Mouse (Mus musculus) CD4-positive, CD25-positive, alpha-beta regulatory T cell, adult 4 months (primary cell): ENCODE results near the gene Atp4a. TPM values are rescaled to one million over a fixed set of nuclear protein-coding genes. Genes with fewer than 3 reads are reported as not detected.
"Not testable (repeated sequence)": the region's sequence is repeated elsewhere in the genome, so short reads cannot be mapped to it uniquely, and the experiment has no call there.

Source experiments
- ATAC-seq: one replicate; pipeline ENCODE4 v1.8.0; 2017
- polyA plus RNA-seq, 2 experiments: library from polyadenylated mRNA; unstranded; fragments of 100-300 nt; shearing (Covaris generic); gene quantifications; one replicate each; pipeline ENCODE4 v1.2.1; 2017

Atp4a gene
- polyA plus RNA-seq, 2 experiments from 2014 or later = not detected

DNA sequence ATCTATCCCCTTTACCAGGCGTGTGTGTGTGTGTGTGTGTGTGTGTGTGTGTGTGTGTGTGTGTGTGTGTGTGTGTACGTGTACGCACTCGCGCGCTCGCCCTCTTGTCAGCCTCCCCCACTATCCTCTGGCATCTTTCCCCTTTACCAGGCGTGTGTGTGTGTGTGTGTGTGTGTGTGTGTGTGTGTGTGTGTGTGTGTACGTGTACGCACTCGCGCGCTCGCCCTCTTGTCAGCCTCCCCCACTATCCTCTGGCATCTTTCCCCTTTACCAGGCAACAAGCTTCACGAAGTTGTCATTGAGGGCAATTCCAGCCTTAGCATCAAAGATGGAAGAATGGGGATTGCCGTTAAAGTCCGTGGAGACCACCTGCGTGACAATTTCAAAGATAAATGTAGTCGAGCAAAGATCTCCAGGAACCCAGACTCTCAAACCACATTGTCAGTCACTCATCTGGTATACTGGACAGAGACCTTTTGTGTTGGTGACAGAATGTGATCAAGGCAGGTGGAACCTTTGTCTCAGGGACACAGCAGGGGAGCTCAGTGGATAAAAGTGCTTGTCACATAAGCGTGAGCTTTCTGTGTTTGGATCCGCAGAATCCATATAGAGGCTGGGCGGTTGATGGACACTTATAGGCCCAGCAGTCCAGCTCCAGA is 18.2 kb downstream of the Atp4a start:
- ATAC-seq = not testable (repeated sequence)

DNA sequence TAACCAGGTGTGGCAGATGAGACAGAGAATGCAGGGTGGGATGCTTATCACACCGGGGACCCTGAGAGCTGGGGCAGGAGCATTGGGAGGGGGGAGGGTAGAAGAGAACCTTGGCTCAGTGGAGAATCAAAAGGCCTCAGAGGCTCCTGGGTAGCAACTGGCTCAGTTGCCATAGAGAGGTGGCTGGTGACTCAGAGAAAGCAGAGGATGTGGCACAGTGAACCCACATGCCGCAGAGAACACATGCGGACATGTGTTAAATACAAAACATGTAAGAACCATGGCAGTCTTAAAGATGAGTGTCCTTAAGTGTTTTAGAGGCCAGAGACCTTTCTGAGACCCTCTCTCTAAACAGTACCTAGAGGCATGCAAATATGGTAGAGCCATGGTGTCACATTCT is 24.2 kb downstream of the Atp4a start:
- ATAC-seq = no peak

DNA sequence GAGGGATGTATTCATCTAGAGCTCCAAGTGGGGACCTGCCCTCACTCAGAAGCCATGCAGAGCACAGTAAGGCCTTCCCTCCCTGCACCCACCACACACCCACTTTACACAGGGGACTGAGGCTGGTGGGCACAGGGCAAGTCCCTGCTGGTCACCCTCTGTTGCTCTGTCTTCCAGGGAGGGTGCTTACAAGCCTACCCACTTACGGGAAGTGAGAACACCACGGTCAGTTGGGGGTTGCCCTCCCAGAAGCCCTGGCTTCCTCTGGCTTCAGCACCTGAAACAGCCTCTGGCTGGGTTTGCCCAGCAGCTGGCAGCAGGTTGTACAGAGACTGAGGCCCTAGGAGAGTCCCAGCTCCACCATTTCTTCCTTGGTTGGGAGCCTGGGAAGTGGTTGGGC is 30.6 kb downstream of the Atp4a start:
- ATAC-seq = not testable (repeated sequence)

DNA sequence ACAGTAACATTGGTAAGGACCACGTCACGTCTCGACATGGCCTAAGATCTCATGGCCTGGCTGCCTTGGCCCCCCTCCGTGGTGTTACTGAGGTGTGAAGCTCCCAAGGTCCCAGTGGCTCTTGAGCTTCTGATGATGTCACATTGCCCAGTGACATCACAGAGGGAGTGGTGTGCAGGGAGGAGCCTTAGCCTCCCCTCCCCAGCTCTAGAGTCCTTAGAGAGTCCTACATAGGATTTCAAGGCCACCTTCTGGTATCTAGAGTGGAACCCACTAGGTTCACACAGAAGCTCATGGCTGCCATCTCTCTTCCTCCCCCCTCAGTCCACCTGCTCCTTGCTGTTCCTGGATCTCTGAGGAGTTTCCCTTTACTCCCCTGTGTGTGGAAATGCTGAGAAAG is 31.6 kb downstream of the Atp4a start, which contains the start of gene Gapdhs:
Gapdhs (minus strand) TSS at position 65 of the 400 bp plus-strand sequence.
- not testable (repeated sequence) for ATAC-seq

DNA sequence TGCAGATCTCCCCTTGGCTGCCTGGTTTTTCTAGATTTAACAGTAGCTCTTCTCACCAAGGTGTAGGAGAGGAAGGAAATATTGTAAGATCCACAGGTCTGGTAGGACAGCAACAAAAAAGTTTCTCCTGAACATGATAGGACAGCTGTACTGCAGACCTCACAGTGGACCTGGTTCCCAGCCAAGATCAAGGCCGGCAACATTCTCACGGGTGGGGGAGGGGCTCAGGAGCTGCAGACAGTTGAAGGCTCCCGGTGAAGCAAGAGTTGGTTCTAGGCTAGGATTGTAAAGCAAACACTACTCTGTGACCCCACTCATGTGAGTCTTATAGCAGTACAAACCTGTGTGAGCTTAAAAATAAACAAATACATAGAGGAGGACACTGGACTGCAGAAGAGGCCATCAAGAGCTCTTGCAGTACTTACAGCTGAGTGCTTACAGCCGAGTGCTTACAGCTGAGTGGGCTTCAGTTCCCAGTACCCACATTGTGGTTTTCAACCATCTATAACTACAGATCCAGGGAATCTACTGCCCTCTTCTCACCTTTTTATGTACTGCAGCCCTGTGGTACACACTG is 32.1 kb downstream of the Atp4a start:
- ATAC-seq = no peak

DNA sequence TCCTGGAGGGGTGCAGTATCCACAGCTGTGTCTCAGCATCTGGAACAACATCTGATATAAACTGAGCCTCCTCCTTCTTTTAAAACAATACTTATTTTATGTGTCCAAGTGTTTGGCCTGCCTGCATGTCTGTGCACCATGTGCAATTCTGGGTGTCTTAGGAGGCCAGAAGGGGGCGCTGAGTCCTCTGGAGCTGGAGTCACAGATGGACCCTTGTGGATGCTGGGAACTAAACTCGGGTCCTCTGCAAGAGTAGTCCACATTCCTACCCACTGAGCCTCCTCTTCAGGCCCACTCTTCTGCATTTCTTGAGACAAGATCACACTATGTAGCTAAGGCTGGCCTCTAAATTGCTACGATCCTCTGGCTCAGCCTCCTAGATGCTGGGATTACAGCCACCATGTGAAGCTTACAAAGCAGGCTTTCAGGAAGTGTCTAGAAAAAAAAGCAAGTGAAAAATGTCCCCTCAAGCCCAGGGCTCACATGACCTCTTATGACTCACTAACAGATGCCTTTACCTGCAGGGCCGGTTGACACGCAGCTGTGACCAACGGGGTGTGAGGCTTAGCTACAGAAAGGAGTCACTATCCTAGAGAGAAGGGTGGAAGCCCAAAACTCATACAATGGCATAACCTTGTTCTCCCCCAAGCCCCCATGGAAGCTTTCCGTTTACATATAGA is 35.7 kb downstream of the Atp4a start:
- no peak for ATAC-seq

DNA sequence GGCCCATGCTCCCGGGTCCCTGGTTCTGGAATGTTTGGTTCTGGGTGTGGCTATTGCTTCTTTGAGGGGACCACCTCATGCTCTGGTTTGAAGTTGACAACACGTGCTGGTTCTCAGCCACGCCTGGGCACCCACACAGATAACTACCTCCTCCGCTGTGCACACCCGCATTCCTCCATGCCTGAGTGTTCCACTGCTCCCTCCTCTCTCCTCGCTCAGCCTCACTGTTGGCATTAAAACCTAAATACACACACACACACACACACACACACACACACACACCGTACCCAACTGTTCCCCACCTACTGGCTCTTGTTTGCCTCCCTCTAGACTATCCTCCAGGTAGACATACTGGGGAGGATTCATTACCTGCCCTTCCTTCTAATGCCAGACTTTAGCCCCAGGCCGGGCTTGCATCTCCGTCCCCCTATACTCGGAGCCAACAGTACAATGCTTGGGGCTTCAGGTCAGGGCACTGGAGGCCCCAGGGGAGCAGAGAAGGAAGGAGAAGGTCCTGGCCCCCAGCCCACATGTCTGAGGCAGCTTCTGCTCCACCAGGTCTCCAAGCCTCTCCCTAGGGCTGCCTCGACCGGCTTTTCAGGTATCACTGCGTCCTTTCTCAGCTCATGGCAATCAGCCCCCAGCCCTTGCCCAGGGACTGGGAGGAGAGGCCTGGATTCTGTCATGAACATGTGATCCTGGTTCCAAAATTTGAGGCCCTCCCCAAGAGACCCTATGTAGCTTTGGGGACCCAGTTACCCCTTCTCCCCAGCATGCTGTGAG is 38.0 kb downstream of the Atp4a start:
- ATAC-seq = no peak

DNA sequence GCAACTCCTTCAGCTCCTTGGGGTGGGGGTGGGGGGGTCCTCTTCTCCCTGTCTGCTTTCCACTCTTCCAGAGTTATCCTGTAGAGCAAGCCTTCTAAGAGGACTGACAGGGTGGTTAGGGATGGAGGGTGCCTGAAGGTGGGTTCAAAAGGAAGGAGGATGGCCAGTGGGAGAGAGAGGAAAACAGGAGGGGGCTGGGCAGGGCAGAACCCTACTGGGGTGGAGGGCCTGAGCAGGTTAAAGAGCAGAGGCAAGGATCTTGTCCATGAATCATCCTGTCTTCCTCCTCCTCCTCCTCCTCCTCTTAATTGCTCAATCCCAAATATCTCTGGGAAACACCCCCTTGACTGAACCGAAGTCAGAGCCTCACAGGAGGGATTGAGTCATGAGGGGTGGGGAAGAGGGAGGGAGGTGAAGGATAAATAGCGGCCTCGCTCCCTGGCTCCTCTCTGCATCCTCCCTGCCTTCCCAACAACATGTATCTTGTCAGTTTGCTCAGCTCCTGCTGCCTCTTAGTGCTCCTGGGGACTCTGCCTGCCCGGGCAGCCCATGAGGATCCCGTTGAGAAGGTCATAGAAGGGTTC is 39.2 kb downstream of the Atp4a start, which contains the start of gene Sbsn:
Sbsn (plus strand) TSS at position 386 of the 584 bp plus-strand sequence.
- no peak for ATAC-seq

DNA sequence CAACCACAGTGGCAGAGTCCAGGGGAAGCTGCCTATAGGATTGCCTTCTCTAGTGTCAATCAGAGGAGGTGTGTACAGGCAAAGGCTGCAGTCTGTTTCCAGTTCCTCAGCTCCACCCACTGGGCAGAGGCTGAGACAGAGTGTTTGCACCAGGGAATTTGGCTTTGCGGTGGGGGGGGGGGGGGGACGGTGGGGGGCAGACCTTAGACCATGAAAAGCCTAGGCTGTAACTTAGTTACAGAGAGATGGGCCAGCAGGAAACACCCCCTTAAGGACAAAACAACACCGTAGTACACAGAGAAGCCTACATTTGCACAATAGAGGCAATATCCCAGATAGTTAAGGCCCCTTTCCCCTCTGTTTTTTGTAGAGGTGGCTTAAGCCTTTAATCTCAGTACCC is 45.0 kb downstream of the Atp4a start:
- ATAC-seq = no peak

DNA sequence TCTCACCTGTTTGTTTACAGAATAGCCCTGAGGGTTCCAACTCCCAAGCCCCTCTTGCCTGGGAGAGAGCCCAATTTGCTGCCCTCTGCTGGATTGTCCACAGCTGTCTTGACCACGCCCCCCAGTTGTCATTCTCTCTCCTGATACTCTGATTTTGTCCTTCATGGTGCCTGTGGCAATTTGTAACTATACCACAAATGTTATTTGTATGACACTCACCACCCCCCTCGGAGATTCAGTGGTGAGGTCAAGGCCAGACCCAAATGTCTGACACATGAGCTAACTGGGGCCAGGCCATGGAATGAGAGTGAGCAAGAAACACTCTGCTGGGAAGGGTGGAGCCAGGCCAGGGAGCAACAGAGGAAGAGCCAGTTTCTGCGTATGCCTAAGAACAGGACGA is 46.8 kb downstream of the Atp4a start:
- no peak for ATAC-seq

DNA sequence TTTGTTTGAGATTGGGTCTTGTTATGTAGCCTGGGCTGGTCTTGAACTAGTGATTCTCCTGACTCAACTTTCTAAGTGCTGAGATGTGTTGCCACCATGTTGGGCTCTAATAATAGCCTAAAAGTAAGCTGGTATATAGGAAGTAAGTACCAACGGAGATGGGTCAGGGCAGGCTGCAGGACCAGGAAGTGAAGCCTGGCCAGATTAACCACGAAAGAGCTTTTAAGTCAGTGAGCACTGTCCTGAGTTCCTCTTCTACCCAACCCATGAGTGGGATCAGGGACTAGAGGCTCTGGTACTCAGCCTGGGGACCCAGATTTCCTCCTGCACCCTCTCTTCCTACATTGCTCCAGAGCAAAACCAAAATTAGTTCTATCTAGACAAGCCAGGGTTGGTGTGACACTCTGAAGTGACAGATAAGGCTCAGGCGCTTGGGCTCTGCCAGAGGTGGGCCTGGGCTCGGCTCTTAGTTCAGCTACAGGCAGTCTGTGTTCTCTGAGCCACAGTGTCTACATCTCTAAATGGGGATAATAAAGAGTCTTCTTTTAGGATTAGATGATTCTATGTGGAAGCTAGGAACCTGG is 49.9 kb downstream of the Atp4a start:
- no peak for ATAC-seq

DNA sequence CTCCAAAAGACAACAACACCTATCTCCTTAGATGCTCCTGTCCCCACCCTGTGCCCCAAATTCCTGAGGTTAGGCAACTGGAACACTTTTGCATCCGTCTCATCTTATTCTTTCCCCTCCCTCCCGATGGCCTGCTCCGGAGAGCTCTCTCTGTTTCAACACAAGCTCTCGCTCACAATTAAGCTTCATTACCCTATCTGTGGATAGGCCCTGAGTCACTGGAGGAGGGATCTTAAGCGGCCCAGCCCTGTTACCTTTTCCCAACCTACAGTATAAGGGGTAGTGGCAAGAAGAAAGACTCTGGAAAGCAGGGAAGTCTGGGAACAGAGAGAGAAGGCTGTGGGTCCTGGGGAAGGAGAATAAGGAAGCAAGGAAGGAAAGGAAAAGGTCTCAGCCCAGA is 51.4 kb downstream of the Atp4a start, which contains the start of gene Dmkn:
Dmkn (plus strand) TSS at position 301 of the 400 bp plus-strand sequence.
- no peak for ATAC-seq

DNA sequence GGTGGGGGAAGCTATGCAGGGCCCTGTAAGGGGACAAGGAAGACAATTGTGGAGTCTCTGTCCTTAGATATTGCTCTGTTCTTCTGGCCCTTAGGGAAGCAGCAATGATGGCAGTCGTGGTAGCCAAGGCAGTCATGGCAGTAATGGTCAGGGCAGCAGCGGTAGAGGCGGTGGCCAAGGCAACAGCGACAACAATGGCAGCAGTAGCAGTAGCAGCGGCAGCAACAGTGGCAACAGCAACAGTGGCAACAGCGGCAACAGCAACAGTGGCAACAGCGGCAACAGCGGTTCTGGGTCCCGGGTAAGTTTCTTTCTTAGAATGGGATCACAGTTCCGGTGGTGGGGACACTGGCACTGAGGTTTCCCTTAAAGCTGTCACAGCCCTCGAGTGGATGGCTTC is 53.2 kb downstream of the Atp4a start:
- ATAC-seq = no peak

DNA sequence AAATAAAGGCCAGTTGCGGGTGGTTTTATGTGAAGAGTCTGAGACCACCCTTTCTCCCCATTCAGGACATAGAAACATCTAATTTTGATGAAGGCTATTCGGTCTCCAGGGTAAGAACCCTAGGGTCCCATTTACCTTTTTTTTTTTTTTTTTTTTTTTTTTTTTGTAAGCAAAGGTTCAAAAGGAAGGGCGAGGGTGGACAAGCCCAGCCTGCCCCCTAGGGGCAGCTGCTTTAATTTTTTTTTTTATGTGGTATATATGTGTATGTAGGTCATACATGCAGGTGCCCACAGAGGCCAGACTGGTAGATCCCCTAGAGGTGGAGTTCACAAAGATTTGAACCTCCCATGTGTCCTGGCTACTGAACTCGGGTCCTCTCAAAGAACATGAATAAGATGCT is 54.4 kb downstream of the Atp4a start:
- no peak for ATAC-seq

DNA sequence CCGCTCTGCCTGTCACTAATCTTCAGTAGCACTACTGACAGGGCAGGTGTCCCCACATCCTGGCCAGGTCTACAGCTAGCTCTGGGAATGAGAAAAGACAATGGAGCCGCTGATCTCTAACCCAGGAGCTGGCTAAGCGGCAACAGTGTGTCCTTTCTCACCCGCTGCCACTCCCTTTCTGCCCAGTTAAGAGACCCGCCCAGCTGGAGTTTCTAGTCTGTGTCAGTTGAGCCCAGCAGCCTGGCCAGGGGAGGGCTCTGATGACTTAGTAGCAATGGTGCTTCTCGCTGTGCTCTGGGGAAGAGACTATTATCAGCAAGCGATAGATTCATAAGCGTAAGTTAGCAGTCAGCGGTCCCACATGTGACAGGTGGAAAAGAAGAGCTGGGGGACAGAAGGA is 57.2 kb downstream of the Atp4a start:
- no peak for ATAC-seq

Other genes with a start within 250 kb of the Atp4a start
- gene Prodh2, start 218.6 kb upstream of the Atp4a start, polyA plus RNA-seq = not detected
- gene Arhgap33, start 177.1 kb upstream of the Atp4a start, polyA plus RNA-seq = under 1 TPM; 0.46 to 0.67 TPM
- gene Hspb6, start 160.0 kb upstream of the Atp4a start, polyA plus RNA-seq = 1 to 10 TPM; 1.0 to 3.1 TPM
- 1 to 10 TPM; 5.2 to 6.2 TPM for gene Proser3, start 159.9 kb upstream of the Atp4a start, polyA plus RNA-seq
- 100 to 1,000 TPM; 101 to 104 TPM for gene Lin37, start 152.4 kb upstream of the Atp4a start, polyA plus RNA-seq
- 10 to 100 TPM; 46.5 to 62.1 TPM for gene U2af1l4, start 148.9 kb upstream of the Atp4a start, polyA plus RNA-seq
- 100 to 1,000 TPM in 1 of 2 experiments, 10 to 100 TPM in 1; 85.4 to 105 TPM for gene Gm49396, start 148.9 kb upstream of the Atp4a start, polyA plus RNA-seq
- gene Psenen, start 148.6 kb upstream of the Atp4a start, polyA plus RNA-seq = 100 to 1,000 TPM; 314 to 323 TPM
- 100 to 1,000 TPM; 210 to 244 TPM for gene Igflr1, start 146.8 kb upstream of the Atp4a start, polyA plus RNA-seq
- gene Kmt2b, start 123.5 kb upstream of the Atp4a start, polyA plus RNA-seq = 10 to 100 TPM; 16.4 to 21.6 TPM
- gene Zbtb32, start 113.3 kb upstream of the Atp4a start, polyA plus RNA-seq = 10 to 100 TPM in 1 of 2 experiments, 1 to 10 TPM in 1; 8.1 to 18.0 TPM
- gene Upk1a, start 99.4 kb upstream of the Atp4a start, polyA plus RNA-seq = under 1 TPM; 0.38 to 0.60 TPM
- 100 to 1,000 TPM; 333 to 643 TPM for gene Cox6b1, start 86.1 kb upstream of the Atp4a start, polyA plus RNA-seq
- gene Etv2, start 76.4 kb upstream of the Atp4a start, polyA plus RNA-seq = not detected
- gene Rbm42, start 61.9 kb upstream of the Atp4a start, polyA plus RNA-seq = 10 to 100 TPM; 14.4 to 25.1 TPM
- gene Haus5, start 47.2 kb upstream of the Atp4a start, polyA plus RNA-seq = 10 to 100 TPM; 21.3 to 44.0 TPM
- gene Pmis2, start 40.6 kb upstream of the Atp4a start, polyA plus RNA-seq = not detected
- not detected for gene 2200002J24Rik, start 13.3 kb upstream of the Atp4a start, polyA plus RNA-seq
- gene Tmem147, start 17.3 kb downstream of the Atp4a start, polyA plus RNA-seq = 10 to 100 TPM; 60.5 to 65.0 TPM
- gene Gapdhs, start 31.5 kb downstream of the Atp4a start, polyA plus RNA-seq = not detected
- 1 to 10 TPM; 2.4 to 3.6 TPM for gene Sbsn, start 39.3 kb downstream of the Atp4a start, polyA plus RNA-seq
- under 1 TPM in 1 of 2 experiments, not detected in 1; 0.16 TPM for gene Dmkn, start 51.5 kb downstream of the Atp4a start, polyA plus RNA-seq
- gene Krtdap, start 75.7 kb downstream of the Atp4a start, polyA plus RNA-seq = not detected
- gene Ffar2, start 111.6 kb downstream of the Atp4a start, polyA plus RNA-seq = 1 to 10 TPM in 1 of 2 experiments, under 1 TPM in 1; 0.70 to 1.4 TPM
- gene Ffar3, start 144.0 kb downstream of the Atp4a start, polyA plus RNA-seq = not detected
- gene Ffar1, start 149.4 kb downstream of the Atp4a start, polyA plus RNA-seq = under 1 TPM in 1 of 2 experiments, not detected in 1; 0.14 TPM
- 10 to 100 TPM in 1 of 2 experiments, 1 to 10 TPM in 1; 4.2 to 20.3 TPM for gene Cd22, start 168.1 kb downstream of the Atp4a start, polyA plus RNA-seq
- not detected for gene Mag, start 202.7 kb downstream of the Atp4a start, polyA plus RNA-seq
- gene Hamp2, start 212.5 kb downstream of the Atp4a start, polyA plus RNA-seq = not detected
- not detected for gene Hamp, start 231.8 kb downstream of the Atp4a start, polyA plus RNA-seq
- 10 to 100 TPM; 11.0 to 16.0 TPM for gene Usf2, start 244.6 kb downstream of the Atp4a start, polyA plus RNA-seq